Mouse (Mus musculus) B cell, adult (primary cell): ENCODE results near the gene Olfr1496. TPM values are rescaled to one million over a fixed set of nuclear protein-coding genes. Genes with fewer than 3 reads are reported as not detected.

ENCODE experiments used
- total RNA-seq: library from RNA; stranded (reverse); gene quantifications from 4 replicates; pipeline ENCODE4 v1.2.4, GENCODE M21; 2023; ENCODE audit not compliant: inconsistent age

Gene Olfr1496
- not detected in 4 replicates for total RNA-seq

GRCm38 (mm10) chr19:13777578-13777977 lies at the start of gene Olfr1496:
Gene Olfr1496, plus strand, starts transcription at chr19:13777878.

DNA sequence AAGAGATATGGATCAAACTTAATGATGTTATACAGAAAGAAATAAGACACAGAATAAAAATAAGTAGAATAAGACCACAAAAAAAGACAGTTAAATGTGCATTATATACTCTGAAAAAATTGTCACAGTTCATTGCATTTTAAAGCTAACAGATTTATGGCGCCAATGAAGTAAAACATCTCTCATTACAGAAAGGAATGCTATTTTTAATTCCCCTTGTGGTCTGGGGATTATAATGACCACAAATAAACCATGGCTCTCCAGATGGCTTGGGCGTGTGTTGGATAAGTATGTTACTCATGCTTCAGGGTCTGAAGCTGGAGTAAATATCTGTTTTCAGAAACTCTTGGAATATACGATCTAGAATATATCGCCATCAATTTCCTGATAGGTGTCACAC lies 38.2 kb upstream of the Olfr1496 start, which contains the start of gene Olfr1494:
TSS of gene Olfr1494 (plus strand) at position 301 of the 400 bp plus-strand sequence.

GRCm38 (mm10) chr19:13764306-13764705 lies 13.4 kb upstream of the Olfr1496 start, which contains the start of gene Olfr1495:
Gene Olfr1495, plus strand, starts transcription at chr19:13764606.

GRCm38 (mm10) chr19:13798102-13798501 lies 20.4 kb downstream of the Olfr1496 start, which contains the start of gene Olfr1497:
Gene Olfr1497, minus strand, starts transcription at chr19:13798202.

DNA sequence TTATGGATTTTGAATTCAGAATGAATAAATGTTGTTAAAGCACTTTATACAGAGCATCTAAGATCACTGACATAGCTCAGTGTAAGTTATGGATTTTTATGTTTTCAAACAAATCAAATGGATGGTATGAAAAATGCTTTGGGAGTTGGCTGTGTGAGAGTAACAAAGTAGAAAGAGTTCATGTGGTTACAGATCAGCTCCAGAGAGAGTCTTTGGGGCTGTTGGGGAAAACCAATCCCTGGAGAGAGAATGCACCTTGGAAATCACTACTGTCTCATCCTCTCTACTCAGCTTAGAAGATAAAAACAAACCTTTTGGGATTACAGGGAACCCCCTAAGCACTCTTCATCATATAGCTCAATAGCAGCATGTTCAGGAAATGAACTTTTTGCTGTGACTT lies 41.7 kb downstream of the Olfr1496 start, which contains the start of gene Olfr1499:
TSS of gene Olfr1499 (minus strand) at position 101 of the 400 bp plus-strand sequence.

DNA sequence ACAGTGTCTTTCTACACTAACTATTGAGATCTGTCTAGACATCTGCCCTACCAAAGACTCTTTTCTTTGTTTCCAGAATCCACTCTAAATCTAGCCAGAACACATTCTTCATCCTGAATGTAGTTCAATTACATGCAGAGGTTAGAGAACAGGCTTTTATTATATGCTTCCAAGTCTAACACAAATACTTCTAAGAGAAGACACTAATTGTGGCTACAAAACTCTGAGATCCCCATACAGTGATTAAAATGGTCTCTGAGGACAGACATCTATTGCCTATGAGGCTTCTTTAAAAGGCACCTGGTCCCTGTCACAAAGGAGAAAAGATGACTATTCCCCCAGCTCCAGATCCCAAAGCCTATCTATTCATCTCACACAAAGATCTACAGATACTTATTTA lies 52.7 kb downstream of the Olfr1496 start, which contains the start of gene Olfr1500:
TSS of gene Olfr1500 (minus strand) at position 101 of the 400 bp plus-strand sequence.

Other genes with a start within 250 kb of the Olfr1496 start
- not detected in 4 replicates for gene Olfr1480, start 250.0 kb upstream of the Olfr1496 start, total RNA-seq
- gene Olfr1484, start 194.4 kb upstream of the Olfr1496 start, total RNA-seq, result not detected in 4 replicates
- gene Olfr1487, start 160.5 kb upstream of the Olfr1496 start, total RNA-seq, result not detected in 4 replicates
- not detected in 4 replicates for gene Olfr1489, start 146.3 kb upstream of the Olfr1496 start, total RNA-seq
- not detected in 4 replicates for gene Olfr1490, start 126.8 kb upstream of the Olfr1496 start, total RNA-seq
- gene Olfr1491, start 80.6 kb upstream of the Olfr1496 start, total RNA-seq, result not detected in 4 replicates
- gene Olfr1493-ps1, start 54.6 kb upstream of the Olfr1496 start, total RNA-seq, result not detected in 4 replicates
- gene Olfr1494, start 38.1 kb upstream of the Olfr1496 start, total RNA-seq, result not detected in 4 replicates
- gene Olfr1495, start 13.3 kb upstream of the Olfr1496 start, total RNA-seq, result not detected in 4 replicates
- not detected in 4 replicates for gene Olfr1497, start 20.3 kb downstream of the Olfr1496 start, total RNA-seq
- gene Olfr1499, start 41.6 kb downstream of the Olfr1496 start, total RNA-seq, result not detected in 4 replicates
- gene Olfr1500, start 52.6 kb downstream of the Olfr1496 start, total RNA-seq, result not detected in 4 replicates
- not detected in 4 replicates for gene Olfr1501, start 72.8 kb downstream of the Olfr1496 start, total RNA-seq
- gene Olfr1502, start 83.9 kb downstream of the Olfr1496 start, total RNA-seq, result not detected in 4 replicates
- gene Olfr1504, start 120.0 kb downstream of the Olfr1496 start, total RNA-seq, result not detected in 4 replicates
- gene Olfr1505, start 135.7 kb downstream of the Olfr1496 start, total RNA-seq, result not detected in 4 replicates